Mouse (Mus musculus) neural tube, embryonic 14.5 days (tissue): ENCODE measurements at regions not wholly inside any gene's neighbourhood (a gene's known extent, or its start where the extent isn't known, plus 50 kb on each side); places are given as distances from the start of the nearest gene placed in this dataset.
A peak's percentile ranks its signal among the peaks of the same experiment; 100 is the strongest.
"Not testable (repeated sequence)": the region's sequence is repeated elsewhere in the genome, so short reads cannot be mapped to it uniquely, and the experiment has no call there.

Experiments
- ATAC-seq: fragments of 200-750 bp; cut with Nextera tagmentation; 2 replicates; pipeline ENCODE4 v1.8.0; 2017; ENCODE audit warnings: low read depth, mild to moderate bottlenecking, moderate TSS enrichment, moderate library complexity
- H3K27ac ChIP-seq: fragments of 300-500 bp; sonication (generic); 2 replicates; pipeline ENCODE4 v1.5.1; 2014; ENCODE audit warnings: low read depth, mild to moderate bottlenecking, control low read depth, low read length, moderate library complexity, mixed read lengths
- H3K27me3 ChIP-seq: fragments of 300-500 bp; sonication (generic); 2 replicates; pipeline ENCODE4 v1.6.1; 2014; ENCODE audit warnings: low read length; ENCODE audit not compliant: control insufficient read depth, insufficient read depth
- H3K36me3 ChIP-seq: fragments of 300-500 bp; sonication (generic); 2 replicates; pipeline ENCODE4 v1.6.1; 2014; ENCODE audit warnings: low read length, mixed read lengths; ENCODE audit not compliant: control insufficient read depth, insufficient read depth
- H3K4me1 ChIP-seq: fragments of 300-500 bp; sonication (generic); 2 replicates; pipeline ENCODE4 v1.6.1; 2014; ENCODE audit warnings: low read length; ENCODE audit not compliant: control insufficient read depth, insufficient read depth
- H3K4me2 ChIP-seq: fragments of 300-500 bp; sonication (generic); 2 replicates; pipeline ENCODE4 v1.6.1; 2014; ENCODE audit warnings: mild to moderate bottlenecking, low read depth, low read length, control low read depth
- H3K4me3 ChIP-seq: fragments of 300-500 bp; sonication (generic); 2 replicates; pipeline ENCODE4 v1.5.1; 2014; ENCODE audit warnings: low read depth, low read length, control low read depth, mixed read lengths
- H3K9ac ChIP-seq: fragments of 300-500 bp; sonication (generic); replicated peaks from 2 replicates; pipeline ENCODE4 v1.6.1; 2014; ENCODE audit warnings: low read depth, mild to moderate bottlenecking, control low read depth, low read length, mixed read lengths
- H3K9me3 ChIP-seq: fragments of 300-500 bp; sonication (generic); 2 replicates; pipeline ENCODE4 v1.6.1; 2016; ENCODE audit warnings: low read length; ENCODE audit not compliant: control insufficient read depth
- WGBS: fragments of 180-500 bp; shearing (Covaris S2); extraction: QIAGEN DNeasy Blood & Tissue Kit; methylation state at CpG from one replicate; pipeline ENCODE4 v1.1.7; 2014; 5-methylcytosine and 5-hydroxymethylcytosine counted together

DNA sequence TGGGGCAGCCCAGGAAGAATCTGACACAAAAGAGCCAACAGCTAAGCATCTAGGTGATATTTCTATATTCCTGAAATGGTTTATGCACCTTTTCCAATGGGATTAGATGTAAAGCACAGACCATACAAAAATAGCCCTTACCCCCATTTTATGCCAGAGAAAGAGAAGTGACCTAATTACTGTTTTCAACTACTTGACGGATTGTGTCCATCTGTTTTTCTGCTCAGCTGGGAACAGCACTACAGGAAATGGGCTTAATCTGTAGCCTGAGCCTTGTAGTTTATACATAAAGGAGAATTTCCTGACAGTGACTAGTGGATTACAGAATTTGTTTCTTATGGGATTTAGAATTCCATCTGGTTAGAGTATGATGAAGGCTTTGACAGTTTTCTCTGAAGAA is 371.0 kb upstream of the Slc39a10 start:
- ATAC-seq = no peak
- no peaks in the 10 kb centered on the region for H3K4me1 ChIP-seq
- H3K27me3 ChIP-seq = no peaks in the 10 kb centered on the region
- no peaks in the 10 kb centered on the region for H3K36me3 ChIP-seq
- H3K9me3 ChIP-seq = no peaks in the 10 kb centered on the region
- 75% methylated on average over 1 of the region's 1 CpGs for WGBS
- H3K27ac ChIP-seq = no peak overlapping the region
- no peak overlapping the region for H3K4me2 ChIP-seq
- no peak overlapping the region for H3K9ac ChIP-seq
- no peak overlapping the region for H3K4me3 ChIP-seq

DNA sequence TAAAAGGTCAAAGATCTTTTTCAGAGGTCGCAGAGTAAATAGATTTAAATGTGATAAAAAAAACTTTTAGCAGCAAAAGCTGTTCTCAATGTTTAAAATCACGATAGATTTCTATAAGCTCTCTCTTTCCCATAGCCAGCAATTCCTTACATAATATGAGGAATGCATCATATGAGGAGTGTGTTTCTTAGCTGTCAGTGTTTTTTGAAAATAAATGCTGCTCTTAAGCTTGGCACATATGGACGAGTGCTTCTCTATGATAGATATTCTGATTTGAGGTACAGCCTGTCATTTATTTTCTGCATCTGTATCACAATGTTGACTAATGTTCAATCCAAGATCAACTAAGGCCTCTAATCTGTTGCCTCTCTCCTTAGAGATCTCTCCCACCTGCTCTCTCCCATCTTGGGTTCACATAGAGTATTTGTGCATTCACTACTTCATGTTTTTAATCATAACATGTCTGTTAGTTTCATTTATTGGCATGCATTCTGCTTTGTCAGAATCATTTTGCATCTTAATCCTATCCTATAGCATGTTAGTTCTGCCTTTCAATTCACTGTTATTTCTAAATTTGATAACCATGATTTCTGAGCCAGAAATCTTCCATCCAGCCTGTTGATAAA is 369.0 kb upstream of the Slc39a10 start:
- WGBS = 91% methylated on average over 3 of the region's 3 CpGs
- Histone ChIP-seq H3K4me2 (no peak overlapping the region), H3K9me3 (no peaks in the 10 kb centered on the region), H3K27me3 (no peaks in the 10 kb centered on the region), H3K36me3 (no peaks in the 10 kb centered on the region), H3K9ac (no peak overlapping the region), H3K4me3 (no peak overlapping the region), H3K27ac (no peak overlapping the region), H3K4me1 (no peaks in the 10 kb centered on the region)
- no peak for ATAC-seq

DNA sequence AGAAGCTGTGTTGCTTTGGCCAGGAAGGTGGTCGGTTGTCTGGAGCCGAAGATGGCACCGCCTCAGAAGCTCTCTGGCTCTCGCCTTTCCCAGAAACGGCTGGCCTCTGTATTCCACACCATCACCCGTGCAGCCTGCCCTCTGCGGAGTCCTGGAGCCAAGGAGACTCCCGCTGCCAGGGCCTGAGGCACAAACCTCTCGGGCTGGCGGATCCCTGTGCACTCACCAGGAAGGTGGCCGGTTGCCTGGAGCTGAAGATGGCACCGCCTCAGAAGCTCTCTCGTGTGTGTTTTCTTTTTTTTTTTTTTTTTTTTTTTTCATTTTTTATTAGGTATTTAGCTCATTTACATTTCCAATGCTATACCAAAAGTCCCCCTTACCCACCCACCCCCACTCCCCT is 358.1 kb upstream of the Slc39a10 start:
- not testable (repeated sequence) for H3K4me2 ChIP-seq, H3K27ac ChIP-seq, H3K9me3 ChIP-seq, H3K4me3 ChIP-seq, H3K27me3 ChIP-seq, ATAC-seq, H3K36me3 ChIP-seq, H3K9ac ChIP-seq, H3K4me1 ChIP-seq
- WGBS = 84% methylated on average over 9 of the region's 13 CpGs

DNA sequence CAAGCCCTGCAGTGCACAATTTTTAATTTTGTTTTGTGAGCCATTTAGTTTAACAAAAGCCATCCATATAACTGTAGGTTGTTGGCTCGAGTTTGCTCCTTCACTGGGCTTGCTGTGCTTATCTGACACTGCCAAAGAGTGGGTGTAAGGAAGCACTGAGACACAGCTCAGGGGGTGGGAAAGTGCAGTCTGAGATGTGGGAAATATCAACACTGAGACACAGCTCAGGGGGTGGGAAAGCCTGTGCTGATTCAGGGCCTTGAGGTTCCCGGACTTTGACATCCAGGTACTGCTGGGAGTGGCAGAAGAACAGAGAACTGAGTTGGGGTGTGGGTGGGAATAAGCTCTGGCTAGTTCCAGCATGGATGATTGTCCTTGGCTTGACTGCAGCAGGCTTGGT is 324.4 kb upstream of the Slc39a10 start:
- no peaks in the 10 kb centered on the region for H3K27me3 ChIP-seq
- WGBS = 66% methylated on average over 2 of the region's 2 CpGs
- H3K4me3 ChIP-seq = no peak overlapping the region
- no peak overlapping the region for H3K4me2 ChIP-seq
- H3K27ac ChIP-seq = no peak overlapping the region
- no peak overlapping the region for H3K9ac ChIP-seq
- no peaks in the 10 kb centered on the region for H3K9me3 ChIP-seq
- H3K4me1 ChIP-seq = no peaks in the 10 kb centered on the region
- ATAC-seq = no peak
- H3K36me3 ChIP-seq = no peaks in the 10 kb centered on the region

DNA sequence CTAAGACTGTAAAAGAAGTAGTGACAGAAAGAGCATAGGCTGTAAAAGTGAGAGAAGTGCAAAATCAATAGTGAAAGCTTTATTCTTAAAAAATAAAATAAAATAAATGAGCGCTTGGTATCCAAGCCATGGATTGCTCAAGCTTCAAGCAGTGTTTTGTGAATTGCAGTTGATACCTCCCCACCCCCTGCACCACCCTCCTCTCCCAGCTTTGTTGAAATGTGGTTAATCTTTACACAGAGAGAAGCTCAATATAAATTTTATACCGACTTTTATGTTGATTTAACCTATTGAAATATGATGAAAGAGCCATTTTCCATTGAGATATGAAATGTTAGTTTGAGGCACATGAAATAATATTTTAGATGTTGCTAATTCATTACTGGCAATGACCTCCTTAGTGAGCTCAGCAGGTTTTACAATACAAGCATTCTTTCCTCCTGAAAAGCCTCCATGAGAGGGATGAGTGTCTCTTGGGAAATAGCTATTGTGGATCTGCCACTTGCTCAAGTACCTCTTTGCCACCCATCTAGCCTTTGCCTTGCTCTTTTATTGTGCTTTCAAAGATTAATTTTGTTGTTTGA is 323.9 kb upstream of the Slc39a10 start:
- Histone ChIP-seq H3K4me3 (no peak overlapping the region), H3K9me3 (no peaks in the 10 kb centered on the region), H3K4me2 (no peak overlapping the region), H3K36me3 (no peaks in the 10 kb centered on the region), H3K27ac (no peak overlapping the region), H3K4me1 (no peaks in the 10 kb centered on the region), H3K27me3 (no peaks in the 10 kb centered on the region), H3K9ac (no peak overlapping the region)
- ATAC-seq = no peak
- WGBS = 77% methylated on average over 2 of the region's 2 CpGs

DNA sequence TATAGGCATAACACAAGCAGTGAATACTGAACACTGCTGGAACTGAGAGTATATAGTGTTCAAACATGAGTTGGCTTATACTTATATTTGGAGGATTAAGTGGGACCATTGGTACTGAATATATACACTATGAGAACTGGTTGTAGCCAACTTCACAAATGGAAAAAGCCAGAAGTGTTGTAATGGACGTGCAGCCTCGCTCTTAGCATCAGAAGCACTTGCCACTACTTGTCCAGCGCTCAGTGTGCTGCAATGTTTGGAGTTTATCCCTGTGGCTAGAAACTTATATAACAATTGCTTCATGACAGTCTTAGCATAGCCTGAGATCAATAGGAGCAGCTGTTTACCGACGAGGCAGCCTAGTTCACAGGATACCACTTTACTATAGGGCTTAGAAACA is 320.8 kb upstream of the Slc39a10 start:
- no peak overlapping the region for H3K9ac ChIP-seq
- H3K4me2 ChIP-seq = no peak overlapping the region
- ATAC-seq = no peak
- H3K27ac ChIP-seq = no peak overlapping the region
- no peaks in the 10 kb centered on the region for H3K36me3 ChIP-seq
- H3K9me3 ChIP-seq = no peaks in the 10 kb centered on the region
- H3K4me3 ChIP-seq = no peak overlapping the region
- no peaks in the 10 kb centered on the region for H3K4me1 ChIP-seq
- 91% methylated on average over 5 of the region's 5 CpGs for WGBS
- H3K27me3 ChIP-seq = no peaks in the 10 kb centered on the region

DNA sequence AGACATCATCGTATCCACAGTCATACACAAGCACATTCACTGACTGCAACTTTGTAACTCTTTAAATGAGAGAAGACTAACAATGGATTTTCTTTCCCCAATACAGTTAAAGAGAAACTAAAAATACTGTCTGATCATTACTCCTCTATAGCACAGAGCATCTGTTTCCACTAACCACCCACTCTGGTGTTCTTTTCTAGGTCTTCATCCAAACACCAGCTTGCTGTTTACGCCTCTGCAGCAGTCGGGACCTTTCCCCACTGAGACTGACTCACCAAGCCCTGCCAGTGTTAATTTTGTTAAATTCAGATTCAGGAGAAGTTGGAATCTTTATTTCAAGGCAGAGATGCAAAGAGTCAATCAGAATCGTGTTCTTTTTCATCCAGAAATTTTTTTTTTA is 300.3 kb upstream of the Slc39a10 start:
- Histone ChIP-seq H3K9ac (no peak overlapping the region), H3K9me3 (no peaks in the 10 kb centered on the region), H3K4me3 (no peak overlapping the region), H3K36me3 (no peaks in the 10 kb centered on the region), H3K27me3 (no peaks in the 10 kb centered on the region), H3K4me1 (no peaks in the 10 kb centered on the region), H3K4me2 (no peak overlapping the region), H3K27ac (no peak overlapping the region)
- 92% methylated on average over 4 of the region's 4 CpGs for WGBS
- ATAC-seq = no peak

DNA sequence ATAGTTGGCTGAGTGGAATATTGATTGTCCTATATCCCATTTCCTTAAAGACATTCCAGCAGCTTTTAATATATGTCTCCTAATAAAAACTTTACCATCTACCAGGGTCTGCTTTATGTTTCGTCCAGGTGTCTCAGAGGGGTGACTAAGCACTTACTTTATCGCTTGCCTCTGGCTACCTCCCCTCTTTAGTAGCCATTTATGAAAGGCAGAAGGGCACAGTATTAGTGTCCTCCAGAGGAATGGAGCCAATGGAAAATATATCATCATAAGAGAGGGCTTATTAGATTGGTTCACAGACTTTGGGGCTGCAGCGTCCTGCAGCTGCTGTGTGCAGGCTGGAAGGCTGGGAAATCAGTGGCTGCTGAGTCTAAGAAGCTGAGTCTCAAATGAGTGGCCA is 271.8 kb upstream of the Slc39a10 start:
- 35% methylated on average over 3 of the region's 3 CpGs for WGBS
- no peak overlapping the region for H3K27ac ChIP-seq
- peaks cover 3% of the 10 kb centered on the region; the same call in 1 of the 2 replicates for H3K4me1 ChIP-seq

DNA sequence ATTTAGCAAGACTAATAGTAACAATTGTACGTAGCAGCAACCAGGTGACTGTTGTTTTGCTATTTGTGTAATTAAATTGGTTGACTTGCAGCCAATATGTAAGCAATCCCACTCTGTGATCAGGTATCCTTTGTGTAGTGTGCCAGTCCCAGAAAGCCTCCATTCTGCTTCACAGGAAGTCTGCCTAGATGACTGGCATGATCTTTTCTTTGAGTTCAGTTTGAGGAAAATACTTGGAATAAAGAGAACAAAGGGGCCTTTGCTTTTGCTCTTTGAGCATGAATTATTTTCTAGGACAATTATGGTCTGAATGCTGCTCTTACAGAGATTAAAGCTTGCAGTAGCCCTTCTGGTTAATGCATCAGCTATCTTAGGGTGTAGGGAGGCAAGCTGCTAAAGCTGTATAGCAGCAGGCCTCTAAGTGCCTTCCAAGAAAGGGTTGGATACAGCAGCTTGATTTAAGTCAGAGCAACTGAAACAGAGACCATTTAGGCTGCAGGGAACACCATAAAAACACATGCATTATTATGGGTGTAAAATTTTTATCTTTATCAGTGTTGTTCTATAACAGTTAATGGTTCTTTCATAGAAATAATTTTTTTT is 271.3 kb upstream of the Slc39a10 start:
- H3K36me3 ChIP-seq = no peaks in the 10 kb centered on the region

More for the DNA sequence above, 271.8 kb upstream of the Slc39a10 start:
- H3K27me3 ChIP-seq = no peaks in the 10 kb centered on the region
- no peak overlapping the region for H3K4me3 ChIP-seq
- no peak overlapping the region for H3K4me2 ChIP-seq
- ATAC-seq = peak; percentile 91
- H3K9me3 ChIP-seq = no peaks in the 10 kb centered on the region
- H3K9ac ChIP-seq = no peak overlapping the region
- H3K36me3 ChIP-seq = no peaks in the 10 kb centered on the region

More for the DNA sequence above, 271.3 kb upstream of the Slc39a10 start:
- Histone ChIP-seq H3K9me3 (no peaks in the 10 kb centered on the region), H3K4me1 (peaks cover 3% of the 10 kb centered on the region; the same call in 1 of the 2 replicates), H3K9ac (no peak overlapping the region), H3K27ac (peak overlapping the region; percentile 53; the same call in 1 of the 2 replicates), H3K4me3 (no peak overlapping the region), H3K4me2 (no peak overlapping the region), H3K27me3 (no peaks in the 10 kb centered on the region)
- WGBS = 17% methylated on average over 1 of the region's 1 CpGs
- peak; percentile 89 for ATAC-seq
